Mouse (Mus musculus) gastrocnemius, adult 2 months (tissue): ENCODE measurements around the gene Grb14. TPM values are rescaled to one million over a fixed set of nuclear protein-coding genes. Genes with fewer than 3 reads are reported as not detected.

Experiments used
- DNase-seq: peaks from one replicate; pipeline ENCODE4 v3.0.0; 2022
- H3K27ac ChIP-seq: fragments of 200-600 bp; 2 replicates; pipeline ENCODE4 v1.8.1; 2022; ENCODE audit warnings: mild to moderate bottlenecking
- H3K4me3 ChIP-seq: fragments of 200-600 bp; 2 replicates; pipeline ENCODE4 v1.8.1; 2022; ENCODE audit warnings: mild to moderate bottlenecking, moderate library complexity
- CTCF ChIP-seq: fragments of 200-600 bp; IDR thresholded peaks from 2 replicates; pipeline ENCODE4 v1.8.1; 2022; ENCODE audit warnings: antibody characterized with exemption, mild to moderate bottlenecking, moderate library complexity
- intact Hi-C: fragments of 180-260 bp; cut with DNase I; formaldehyde crosslinking; loops from one replicate; pipeline ENCODE4 v1.15.1; 2025
- long read RNA-seq, 2 experiments: library from polyadenylated mRNA; stranded (forward); transcript quantifications; one replicate each; pipeline ENCODE4 v2.0.0; 2021
- total RNA-seq, 2 experiments: library from RNA; stranded (reverse); gene quantifications; 2 replicates each; pipeline ENCODE4 v1.2.3; 2021

Grb14 gene
- 10 to 100 TPM; 11.4 to 32.4 TPM for total RNA-seq
- long read RNA-seq, experiment 1, transcript Grb14-201 (14 exons, 1,986 nt), result major isoform, 9 of 29 reads
- long read RNA-seq, experiment 1, partial matches to known transcripts, result 2 of 29 reads
- long read RNA-seq, experiment 1, other reads (novel, unspliced or antisense), result 17 of 29 reads
- long read RNA-seq, experiment 2, partial matches to known transcripts, result 1 of 22 reads
- long read RNA-seq, experiment 2, other reads (novel, unspliced or antisense), result 16 of 22 reads

DNA sequence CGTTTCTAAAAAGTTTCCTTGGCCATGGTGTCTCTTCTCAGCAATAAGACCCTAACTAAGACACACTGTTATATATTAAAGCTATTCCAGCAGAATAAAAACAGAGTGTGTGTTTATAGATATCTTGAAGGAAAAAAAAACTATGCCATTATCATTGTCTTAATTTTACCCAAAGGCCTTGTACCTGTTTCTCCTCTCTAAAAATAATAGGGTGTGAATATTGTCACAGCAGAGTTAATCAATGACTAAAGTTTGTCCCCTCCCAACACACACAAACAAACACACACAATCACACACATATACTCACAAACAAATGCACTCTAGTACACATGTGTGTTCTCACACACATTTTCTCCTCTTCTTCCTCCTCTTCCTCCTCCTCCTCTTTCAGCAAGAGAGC, at the start of gene Grb14:
TSS of gene Grb14 (minus strand) at position 101 of the 400 bp plus-strand sequence.
- no peak within 1 kb of the TSS for H3K27ac ChIP-seq
- TF ChIP-seq CTCF, result no peak
- intact Hi-C loops, result loop anchor here (5.0 kb wide), 1 partner anchor 307 kb away; no protein-coding TSS in a partner anchor
- no peak for DNase-seq
- no peak within 1 kb of the TSS for H3K4me3 ChIP-seq

- H3K4me3 ChIP-seq, result no peak overlapping the region
- DNase-seq, result no peak
- intact Hi-C loops, result no loop called here
- H3K27ac ChIP-seq, result no peak overlapping the region
- no peak for TF ChIP-seq CTCF
Measured at GRCm38 (mm10) chr2:65072205-65072604, 47.4 kb upstream of the Grb14 start.

DNA sequence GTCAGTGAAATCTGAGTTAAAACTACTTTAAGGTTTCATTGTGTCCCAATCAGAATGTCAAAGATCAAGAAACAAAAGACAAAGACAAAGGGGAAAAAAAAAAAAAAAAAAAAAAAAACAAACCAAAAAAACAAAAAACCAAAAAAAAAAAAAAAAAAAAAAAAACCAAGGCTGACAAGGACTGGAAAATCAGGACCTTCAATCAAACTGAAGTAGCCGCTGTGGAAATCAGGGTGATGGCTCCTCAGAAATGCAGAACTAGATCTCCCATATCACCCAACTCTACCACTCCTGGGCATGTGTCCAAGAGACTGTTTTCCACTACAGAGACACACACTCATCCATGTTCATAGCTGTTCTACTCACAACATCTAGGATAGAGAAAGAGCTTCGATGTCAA, 29.0 kb upstream of the Grb14 start:
- no peak for TF ChIP-seq CTCF
- Histone ChIP-seq H3K4me3 (no peak overlapping the region), H3K27ac (no peak overlapping the region)
- intact Hi-C loops, result no loop called here
- no peak for DNase-seq

GRCm38 (mm10) chr2:65052191-65053012, 27.6 kb upstream of the Grb14 start:
- no peak for TF ChIP-seq CTCF
- intact Hi-C loops, result no loop called here
- Histone ChIP-seq H3K27ac (no peak overlapping the region), H3K4me3 (no peak overlapping the region)
- DNase-seq, result no peak

DNA sequence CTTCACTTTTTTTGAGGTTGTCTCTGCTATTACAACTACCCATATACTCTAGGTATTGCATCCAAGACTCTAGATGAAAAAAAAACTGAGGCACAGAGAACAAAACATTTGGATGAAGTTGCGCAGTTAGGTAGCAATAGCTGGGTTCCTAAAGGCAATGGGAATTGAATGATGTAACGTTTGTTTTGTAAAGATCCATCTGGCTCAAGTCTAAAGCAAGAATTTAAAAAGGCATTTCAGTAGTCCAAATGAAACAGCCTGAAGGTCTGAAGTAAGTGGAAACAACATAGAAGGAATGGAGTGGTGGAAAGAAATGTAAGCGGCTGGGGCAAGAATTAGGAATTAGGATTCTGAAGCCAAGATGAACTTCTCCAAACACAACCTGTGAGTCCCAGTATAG, 26.0 kb upstream of the Grb14 start:
- TF ChIP-seq CTCF, result no peak
- intact Hi-C loops, result no loop called here
- no peak for DNase-seq
- no peak overlapping the region for H3K4me3 ChIP-seq
- no peak overlapping the region for H3K27ac ChIP-seq

DNA sequence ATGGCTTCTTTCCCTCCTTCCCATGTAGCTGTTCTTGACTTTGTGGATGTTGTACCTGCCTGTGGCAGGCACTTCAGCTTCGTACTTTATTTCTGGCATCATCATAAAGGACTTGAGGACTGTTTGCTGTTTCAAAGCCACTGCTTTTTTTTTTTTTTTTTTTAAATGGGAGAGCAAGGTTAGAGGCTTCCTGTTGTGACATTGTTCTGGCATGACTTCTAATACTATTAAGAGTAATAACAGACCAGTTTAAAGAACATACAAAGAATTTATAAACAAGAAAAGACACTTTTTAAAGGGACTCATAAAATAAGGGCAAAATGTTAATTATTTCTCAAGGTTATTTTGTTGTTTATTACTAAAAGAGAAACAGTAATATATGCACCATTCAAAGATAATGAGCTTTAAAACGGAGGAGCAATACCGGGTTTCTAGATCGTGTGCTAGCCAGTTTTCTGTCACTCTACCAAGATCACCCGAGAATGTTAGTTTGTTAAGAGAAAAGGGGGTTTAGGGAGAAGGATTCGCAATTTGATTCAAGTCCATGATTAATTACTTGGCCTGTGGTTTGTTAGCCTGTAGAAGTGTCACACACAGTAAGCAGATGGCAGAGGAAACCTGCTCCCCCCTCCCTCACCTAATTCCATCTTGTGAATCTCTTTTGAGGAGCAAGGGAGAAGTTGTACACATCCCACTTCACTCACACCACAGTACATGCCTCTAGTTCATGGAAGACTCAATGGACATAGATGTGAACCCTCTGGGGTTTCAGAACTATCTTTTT, 23.6 kb upstream of the Grb14 start:
- intact Hi-C loops, result no loop called here
- no peak for DNase-seq
- no peak overlapping the region for H3K27ac ChIP-seq
- no peak overlapping the region for H3K4me3 ChIP-seq
- TF ChIP-seq CTCF, result no peak

DNA sequence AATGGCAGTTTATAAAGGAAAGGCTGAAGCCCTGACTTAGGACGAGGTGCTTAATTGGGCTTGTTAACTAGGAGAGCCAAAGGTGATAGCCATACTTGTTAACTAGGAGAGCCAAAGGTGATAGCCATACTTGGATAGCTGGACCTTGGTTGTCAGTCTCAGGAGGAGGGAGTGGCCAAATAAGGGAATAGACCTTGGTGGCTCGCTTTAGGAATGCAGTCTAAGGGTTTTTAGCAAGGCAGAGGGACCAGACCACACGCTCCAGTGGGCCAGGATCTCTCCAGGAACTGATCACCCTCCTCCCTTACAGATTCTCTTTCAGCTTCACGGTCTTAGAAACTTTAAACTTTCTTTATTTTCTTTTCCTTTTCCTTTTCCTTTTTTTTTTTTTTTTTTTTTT, 13.4 kb upstream of the Grb14 start:
- TF ChIP-seq CTCF, result no peak
- intact Hi-C loops, result no loop called here
- no peak overlapping the region for H3K27ac ChIP-seq
- DNase-seq, result no peak
- H3K4me3 ChIP-seq, result no peak overlapping the region

GRCm38 (mm10) chr2:65037546-65037945, 12.8 kb upstream of the Grb14 start:
- intact Hi-C loops, result no loop called here
- H3K4me3 ChIP-seq, result no peak overlapping the region
- DNase-seq, result no peak
- TF ChIP-seq CTCF, result no peak
- no peak overlapping the region for H3K27ac ChIP-seq

- intact Hi-C loops, result loop anchor here (2.0 to 5.0 kb wide), 2 partner anchors 98 to 310 kb away; no protein-coding TSS in a partner anchor
- peak overlapping the region; percentile 76 for H3K27ac ChIP-seq
- DNase-seq, result peak; percentile 75
- peak; percentile 59 for TF ChIP-seq CTCF
- H3K4me3 ChIP-seq, result peak overlapping the region; percentile 89
Measured at GRCm38 (mm10) chr2:65022363-65023240, 2.2 kb downstream of the Grb14 start.

- DNase-seq, result no peak
- intact Hi-C loops, result loop anchor here (2.0 to 5.0 kb wide), 2 partner anchors 99 to 310 kb away; no protein-coding TSS in a partner anchor
- TF ChIP-seq CTCF, result no peak
- H3K27ac ChIP-seq, result peak overlapping the region; percentile 76
- peak overlapping the region; percentile 89 for H3K4me3 ChIP-seq
Measured at GRCm38 (mm10) chr2:65021691-65022362, 3.0 kb downstream of the Grb14 start.

DNA sequence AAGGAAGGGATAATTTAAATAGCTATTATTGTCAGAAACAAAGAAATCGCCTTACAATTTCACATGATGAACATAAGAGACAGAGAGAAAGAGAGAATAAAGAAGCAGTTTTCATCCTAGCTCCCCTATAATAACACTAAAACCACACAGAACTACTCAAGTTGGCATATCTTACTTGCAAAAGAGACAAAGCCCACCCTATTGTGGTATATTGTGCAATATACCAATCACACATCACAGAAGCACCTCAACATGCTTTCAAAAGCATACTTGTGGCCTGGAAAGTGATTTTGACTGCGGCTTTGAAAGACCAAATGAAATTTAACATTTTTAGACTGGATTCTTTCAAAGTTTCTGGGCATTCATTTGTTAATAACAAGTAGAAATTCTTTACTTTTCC, 7.4 kb downstream of the Grb14 start:
- Histone ChIP-seq H3K4me3 (no peak overlapping the region), H3K27ac (no peak overlapping the region)
- DNase-seq, result no peak
- TF ChIP-seq CTCF, result no peak
- intact Hi-C loops, result no loop called here
